Mouse (Mus musculus) brain, embryonic 14.5 days (tissue): ENCODE measurements at regions not wholly inside any gene's neighbourhood (a gene's known extent, or its start where the extent isn't known, plus 50 kb on each side); places are given as distances from the start of the nearest gene placed in this dataset.

Experiments used
- CTCF ChIP-seq: fragments of 200-500 bp; IDR thresholded peaks from 2 replicates; pipeline ENCODE4 v1.5.1; 2012; ENCODE audit warnings: inconsistent platforms, mild to moderate bottlenecking, moderate library complexity, borderline replicate concordance; ENCODE audit not compliant: insufficient read depth, insufficient read length; ENCODE audit errors: extremely low read depth
- POLR2A ChIP-seq: fragments of 200-500 bp; IDR thresholded peaks from 2 replicates; pipeline ENCODE4 v1.6.1; 2012; ENCODE audit warnings: mild to moderate bottlenecking, inconsistent platforms, borderline replicate concordance; ENCODE audit not compliant: poor library complexity, insufficient read depth, insufficient read length, severe bottlenecking; ENCODE audit errors: extremely low read depth

DNA sequence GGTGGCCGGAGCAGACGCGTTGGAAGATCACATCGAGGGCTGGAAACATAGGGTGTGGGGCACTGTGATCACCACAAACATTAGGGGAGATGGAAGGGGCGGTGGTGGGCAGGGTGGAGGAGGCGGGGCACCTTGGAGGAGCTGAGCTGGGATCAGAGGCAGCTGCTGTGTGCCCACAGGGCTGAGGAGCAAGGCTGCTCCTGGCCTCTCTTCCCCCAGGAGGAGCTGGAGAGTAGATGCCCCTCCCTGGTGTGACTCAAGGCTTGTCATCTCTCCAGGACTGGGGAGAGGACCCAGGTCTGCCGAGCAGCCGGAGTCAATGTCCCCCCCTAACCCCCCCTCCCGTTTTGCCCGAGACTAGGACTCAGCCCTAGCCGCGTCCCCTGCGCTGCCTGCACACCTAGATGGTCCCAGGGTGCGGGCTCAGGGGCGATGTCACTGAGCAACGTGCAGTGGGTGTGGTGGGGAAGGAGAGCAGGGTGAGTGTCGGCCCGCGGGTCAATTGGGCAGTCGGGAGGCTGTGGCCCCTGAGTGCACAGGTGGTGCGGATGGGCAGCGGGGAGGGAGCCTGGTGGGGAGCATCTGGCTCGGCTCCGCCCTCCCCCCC is 57.6 kb upstream of the Slc16a2 start:
- TF ChIP-seq POLR2A (no peak), CTCF (no peak)
